Mouse (Mus musculus) forebrain, embryonic 10.5 days (tissue): Measurements from ENCODE around the gene Ildr1. TPM values are rescaled to one million over a fixed set of nuclear protein-coding genes. Genes with fewer than 3 reads are reported as not detected.

Experiments
- DNase-seq: peaks from one replicate; pipeline ENCODE4 v3.0.0-alpha.2; 2017; ENCODE audit warnings: low spot score; ENCODE audit errors: extremely low spot score
- H3K27ac ChIP-seq: fragments of 300-500 bp; sonication (generic); 2 replicates; pipeline ENCODE4 v1.5.1; 2016; ENCODE audit warnings: mild to moderate bottlenecking
- H3K27me3 ChIP-seq: fragments of 300-500 bp; sonication (generic); 2 replicates; pipeline ENCODE4 v1.6.1; 2016; ENCODE audit warnings: mild to moderate bottlenecking; ENCODE audit not compliant: poor library complexity, severe bottlenecking
- H3K36me3 ChIP-seq: fragments of 300-500 bp; sonication (generic); replicated peaks from 2 replicates; pipeline ENCODE4 v1.6.1; 2016; ENCODE audit warnings: mild to moderate bottlenecking, moderate library complexity
- H3K4me1 ChIP-seq: fragments of 300-500 bp; sonication (generic); 2 replicates; pipeline ENCODE4 v1.6.1; 2016
- H3K4me3 ChIP-seq: fragments of 300-500 bp; sonication (generic); 2 replicates; pipeline ENCODE4 v1.5.1; 2016; ENCODE audit warnings: mild to moderate bottlenecking, moderate library complexity
- H3K9me3 ChIP-seq: fragments of 300-500 bp; sonication (generic); 2 replicates; pipeline ENCODE4 v1.6.1; 2016; ENCODE audit warnings: mild to moderate bottlenecking, moderate library complexity
- WGBS: fragments of 180-500 bp; shearing (Covaris S2); methylation state at CpG from one replicate; pipeline ENCODE4 v1.1.7; 2016; 5-methylcytosine and 5-hydroxymethylcytosine counted together
- polyA plus RNA-seq: library from polyadenylated mRNA; unstranded; fragments of >200 nt; fragmentation: Nextera tagmentation; extraction: Ambion mirVana; gene quantifications from 2 replicates; pipeline ENCODE4 v1.2.1, GENCODE M21; 2016

Ildr1 gene
- polyA plus RNA-seq: 0.37 and 0.97 TPM in 2 replicates

DNA sequence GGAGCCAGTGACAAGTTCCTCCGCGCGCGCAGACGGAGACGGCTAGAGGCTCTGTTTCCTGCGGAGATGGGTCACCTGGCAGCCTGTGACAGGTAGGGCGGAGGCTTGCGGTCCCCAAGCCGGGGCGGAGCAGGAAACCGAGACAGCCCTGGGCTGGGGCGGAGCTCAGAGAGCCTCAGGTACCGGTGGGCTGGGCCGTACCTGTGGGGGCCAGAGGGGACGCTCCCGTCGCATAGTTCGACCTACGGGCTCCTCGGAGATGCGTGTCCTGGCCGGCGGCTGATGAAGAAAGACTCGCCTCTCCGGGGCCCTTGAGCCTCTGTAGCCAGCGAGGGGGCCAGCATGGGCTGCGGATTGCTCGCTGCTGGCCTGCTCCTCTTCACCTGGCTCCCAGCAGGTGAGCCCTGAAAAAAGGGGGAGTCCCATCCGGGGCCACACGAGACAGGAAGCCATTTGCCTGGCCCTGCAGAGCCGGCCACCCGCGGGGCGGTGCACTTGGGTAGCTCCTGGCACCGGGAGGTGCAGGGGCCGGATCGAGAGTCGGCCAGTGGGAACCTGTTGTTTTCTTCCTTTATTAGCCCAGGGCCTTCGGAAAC, at the start of gene Ildr1:
Ildr1 (plus strand) TSS at position 161 of the 596 bp plus-strand sequence.
- H3K27ac ChIP-seq: peak within 1 kb of the TSS; percentile 58; the same call in 1 of the 2 replicates

GRCm38 (mm10) chr16:36645124-36645523, 48.7 kb upstream of the Ildr1 start:
- H3K4me1 ChIP-seq: peaks cover 4% of the 10 kb centered on the region; the same call in 1 of the 2 replicates
- H3K27ac ChIP-seq: no peak overlapping the region
- WGBS: 90% methylated on average over 6 of the region's 6 CpGs
- H3K4me3 ChIP-seq: no peak overlapping the region
- no peaks in the 10 kb centered on the region for H3K27me3 ChIP-seq
- no peaks in the 10 kb centered on the region for H3K9me3 ChIP-seq
- DNase-seq: no peak
- H3K36me3 ChIP-seq: no peaks in the 10 kb centered on the region

More for the DNA sequence above, at the start of gene Ildr1:
- H3K9me3 ChIP-seq: no peaks in the 10 kb centered on the region
- H3K36me3 ChIP-seq: no peaks in the 10 kb centered on the region
- H3K4me3 ChIP-seq: peak within 1 kb of the TSS; percentile 54
- peak; percentile 20 for DNase-seq
- H3K27me3 ChIP-seq: peaks cover 42% of the 10 kb centered on the region
- H3K4me1 ChIP-seq: peaks cover 17% of the 10 kb centered on the region
- 1% methylated on average over 40 of the region's 40 CpGs for WGBS

GRCm38 (mm10) chr16:36649304-36649703, 44.5 kb upstream of the Ildr1 start:
- H3K4me1 ChIP-seq: peaks cover 4% of the 10 kb centered on the region; the same call in 1 of the 2 replicates
- no peaks in the 10 kb centered on the region for H3K36me3 ChIP-seq
- no peaks in the 10 kb centered on the region for H3K27me3 ChIP-seq
- 43% methylated on average over 3 of the region's 3 CpGs for WGBS
- DNase-seq: no peak
- H3K27ac ChIP-seq: no peak overlapping the region
- no peak overlapping the region for H3K4me3 ChIP-seq
- H3K9me3 ChIP-seq: no peaks in the 10 kb centered on the region

DNA sequence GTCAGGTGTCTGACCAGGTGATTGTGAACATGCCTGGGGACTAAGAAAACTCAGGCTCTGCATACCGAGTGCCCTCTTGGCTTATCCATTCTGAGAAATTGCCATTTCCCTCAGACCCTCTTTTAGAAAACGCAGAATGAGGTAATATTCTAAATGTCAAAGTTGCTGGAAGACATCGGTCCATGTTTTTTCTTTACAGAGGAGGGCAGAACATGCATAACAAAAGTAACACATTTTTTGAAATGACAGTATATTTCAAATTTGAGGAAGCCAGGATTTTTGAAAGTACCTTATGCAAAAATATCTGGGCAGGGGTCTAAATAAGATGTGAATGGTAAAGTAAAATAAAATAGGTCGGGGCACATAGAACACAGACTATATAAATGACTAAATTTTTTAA, 43.3 kb upstream of the Ildr1 start:
- no peaks in the 10 kb centered on the region for H3K36me3 ChIP-seq
- no peak for DNase-seq
- no peak overlapping the region for H3K4me3 ChIP-seq
- H3K27me3 ChIP-seq: no peaks in the 10 kb centered on the region
- H3K4me1 ChIP-seq: peaks cover 4% of the 10 kb centered on the region; the same call in 1 of the 2 replicates
- H3K27ac ChIP-seq: no peak overlapping the region
- 92% methylated on average over 4 of the region's 4 CpGs for WGBS
- H3K9me3 ChIP-seq: no peaks in the 10 kb centered on the region

- Histone ChIP-seq H3K36me3 (no peaks in the 10 kb centered on the region), H3K4me3 (no peak overlapping the region), H3K4me1 (peaks cover 4% of the 10 kb centered on the region; the same call in 1 of the 2 replicates), H3K27ac (no peak overlapping the region), H3K9me3 (no peaks in the 10 kb centered on the region), H3K27me3 (no peaks in the 10 kb centered on the region)
- WGBS: 71% methylated on average over 6 of the region's 6 CpGs
- no peak for DNase-seq
These were observed 42.5 kb upstream of the Ildr1 start for GRCm38 (mm10) chr16:36651174-36651766.

DNA sequence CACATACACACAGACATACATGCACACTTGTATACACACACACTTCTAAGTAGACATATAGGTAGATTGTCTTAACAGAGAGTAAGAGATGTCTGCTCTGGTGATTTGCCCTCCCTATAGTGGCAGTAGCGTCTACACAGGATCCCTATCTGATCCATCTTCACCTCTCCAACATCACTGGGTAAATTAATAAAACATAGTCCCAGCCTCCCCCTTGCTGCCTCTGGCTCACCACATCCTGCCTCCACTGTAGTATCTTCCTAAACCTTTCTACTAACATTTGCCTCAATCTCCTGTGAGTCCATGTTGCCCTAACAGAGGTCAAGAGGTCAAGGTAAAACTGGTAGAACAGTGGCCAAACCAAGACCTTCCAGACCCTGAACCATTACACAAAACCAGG, 38.6 kb upstream of the Ildr1 start:
- Histone ChIP-seq H3K36me3 (no peaks in the 10 kb centered on the region), H3K4me1 (no peaks in the 10 kb centered on the region), H3K27ac (no peak overlapping the region), H3K9me3 (peaks cover 12% of the 10 kb centered on the region; the same call in 1 of the 2 replicates), H3K4me3 (no peak overlapping the region), H3K27me3 (no peaks in the 10 kb centered on the region)
- 91% methylated on average over 1 of the region's 1 CpGs for WGBS
- no peak for DNase-seq

GRCm38 (mm10) chr16:36655910-36656309, 37.9 kb upstream of the Ildr1 start:
- Histone ChIP-seq H3K36me3 (no peaks in the 10 kb centered on the region), H3K9me3 (peaks cover 12% of the 10 kb centered on the region; the same call in 1 of the 2 replicates), H3K4me1 (no peaks in the 10 kb centered on the region), H3K4me3 (no peak overlapping the region), H3K27me3 (no peaks in the 10 kb centered on the region), H3K27ac (no peak overlapping the region)
- no peak for DNase-seq
- 89% methylated on average over 4 of the region's 4 CpGs for WGBS

GRCm38 (mm10) chr16:36661330-36661729, 32.4 kb upstream of the Ildr1 start:
- Histone ChIP-seq H3K27me3 (no peaks in the 10 kb centered on the region), H3K4me1 (no peaks in the 10 kb centered on the region), H3K27ac (no peak overlapping the region), H3K36me3 (no peaks in the 10 kb centered on the region), H3K4me3 (no peak overlapping the region), H3K9me3 (peaks cover 12% of the 10 kb centered on the region; the same call in 1 of the 2 replicates)
- DNase-seq: no peak
- 90% methylated on average over 10 of the region's 10 CpGs for WGBS

DNA sequence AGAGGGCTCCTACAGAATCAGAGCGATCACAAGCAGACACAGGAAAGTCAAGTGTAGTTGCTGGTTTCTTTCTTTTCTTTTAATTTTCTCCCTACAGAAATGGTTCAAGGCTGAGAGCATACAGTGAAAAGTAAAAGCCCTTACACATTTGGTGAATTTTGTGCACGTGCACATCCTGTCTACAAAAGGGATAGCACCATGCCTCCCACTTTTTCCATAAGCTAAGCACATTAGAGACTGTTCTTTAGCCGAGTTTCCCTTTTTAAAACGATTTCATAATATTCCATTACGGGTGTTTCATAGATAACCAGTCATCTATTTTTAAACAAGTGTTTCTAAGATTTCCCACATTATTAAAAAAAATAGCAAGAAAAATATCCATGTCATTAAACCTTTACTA, 30.3 kb upstream of the Ildr1 start:
- no peaks in the 10 kb centered on the region for H3K4me1 ChIP-seq
- no peaks in the 10 kb centered on the region for H3K36me3 ChIP-seq
- H3K27me3 ChIP-seq: no peaks in the 10 kb centered on the region
- 94% methylated on average over 5 of the region's 5 CpGs for WGBS
- no peak for DNase-seq
- H3K4me3 ChIP-seq: no peak overlapping the region
- H3K9me3 ChIP-seq: peaks cover 2% of the 10 kb centered on the region; the same call in 1 of the 2 replicates
- H3K27ac ChIP-seq: no peak overlapping the region

GRCm38 (mm10) chr16:36665782-36666181, 28.0 kb upstream of the Ildr1 start, which contains the start of gene Cd86:
Gene Cd86 (minus strand): TSS chr16:36666081.
- no peak within 1 kb of the TSS for H3K4me3 ChIP-seq
- H3K27ac ChIP-seq: no peak within 1 kb of the TSS
- H3K9me3 ChIP-seq: no peaks in the 10 kb centered on the region
- no peaks in the 10 kb centered on the region for H3K27me3 ChIP-seq
- WGBS: 89% methylated on average over 13 of the region's 13 CpGs
- peaks cover 4% of the 10 kb centered on the region; the same call in 1 of the 2 replicates for H3K4me1 ChIP-seq
- no peaks in the 10 kb centered on the region for H3K36me3 ChIP-seq
- DNase-seq: no peak

- no peak overlapping the region for H3K27ac ChIP-seq
- 93% methylated on average over 10 of the region's 10 CpGs for WGBS
These were observed 27.2 kb upstream of the Ildr1 start for GRCm38 (mm10) chr16:36666448-36667017.

DNA sequence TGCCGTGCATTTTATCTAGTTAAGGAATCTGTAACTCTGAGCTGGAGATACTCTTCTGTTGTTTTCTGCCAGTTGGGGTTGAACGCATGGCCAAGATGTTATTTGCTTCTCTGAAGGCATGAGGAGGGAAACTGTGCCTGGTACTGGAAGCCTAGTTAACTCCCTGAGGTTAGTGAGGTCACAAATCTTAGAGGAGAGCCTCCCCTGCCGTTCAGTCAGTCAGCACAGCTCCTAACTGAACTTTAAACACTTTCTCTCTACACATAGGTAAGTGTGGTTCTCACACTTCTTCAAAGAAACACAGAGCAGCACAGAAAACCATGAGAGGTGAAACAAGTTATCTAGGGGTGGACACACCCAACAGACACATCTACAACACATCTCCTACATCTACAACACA, 23.2 kb upstream of the Ildr1 start:
- Histone ChIP-seq H3K9me3 (no peaks in the 10 kb centered on the region), H3K4me3 (no peak overlapping the region), H3K27ac (no peak overlapping the region), H3K27me3 (no peaks in the 10 kb centered on the region), H3K4me1 (peaks cover 4% of the 10 kb centered on the region; the same call in 1 of the 2 replicates), H3K36me3 (no peaks in the 10 kb centered on the region)
- 87% methylated on average over 3 of the region's 3 CpGs for WGBS
- no peak for DNase-seq

More at GRCm38 (mm10) chr16:36666448-36667017, 27.2 kb upstream of the Ildr1 start:
- Histone ChIP-seq H3K4me1 (peaks cover 4% of the 10 kb centered on the region; the same call in 1 of the 2 replicates), H3K36me3 (no peaks in the 10 kb centered on the region), H3K9me3 (no peaks in the 10 kb centered on the region), H3K27me3 (no peaks in the 10 kb centered on the region), H3K4me3 (no peak overlapping the region)
- DNase-seq: no peak

- WGBS: 88% methylated on average over 4 of the region's 4 CpGs
- no peak for DNase-seq
These were observed 20.6 kb upstream of the Ildr1 start for GRCm38 (mm10) chr16:36673196-36673595.

More at GRCm38 (mm10) chr16:36673196-36673595, 20.6 kb upstream of the Ildr1 start:
- H3K27ac ChIP-seq: no peak overlapping the region
- no peak overlapping the region for H3K4me3 ChIP-seq
- no peaks in the 10 kb centered on the region for H3K27me3 ChIP-seq
- H3K9me3 ChIP-seq: no peaks in the 10 kb centered on the region
- H3K4me1 ChIP-seq: peaks cover 4% of the 10 kb centered on the region; the same call in 1 of the 2 replicates
- H3K36me3 ChIP-seq: no peaks in the 10 kb centered on the region
